Mouse (Mus musculus) cerebellum, adult 18-20 months (tissue): ENCODE results near the gene Hdgfl3.

Experiments used
- DNase-seq, 2 experiments: peaks; one replicate each; pipeline ENCODE4 v3.0.0; 2021

Hdgfl3 gene

DNA sequence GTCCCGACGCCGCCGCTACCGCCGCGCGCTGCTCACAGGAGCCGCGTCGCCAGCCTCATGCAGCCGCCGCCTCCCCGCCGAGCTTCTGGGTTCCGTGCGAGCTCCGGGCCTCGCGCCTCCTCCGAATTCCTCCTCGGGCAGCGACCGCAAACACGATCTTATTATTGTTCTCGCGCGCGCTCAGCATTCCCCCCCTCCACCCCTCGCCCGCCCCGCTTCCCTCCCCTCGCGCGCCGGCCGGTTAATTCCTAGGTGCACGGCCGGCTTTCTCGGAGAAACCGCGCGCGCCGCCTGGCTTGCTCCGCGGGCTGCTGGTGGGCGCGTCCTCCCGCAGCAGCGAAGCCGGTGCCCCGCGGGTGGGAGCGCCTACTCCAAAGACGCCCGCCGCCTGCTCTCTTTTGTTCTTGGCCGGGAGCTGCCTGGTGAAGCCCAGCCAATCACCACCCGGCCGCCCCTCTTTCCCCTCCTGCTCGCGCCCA is at the start of gene Hdgfl3:
TSS of gene Hdgfl3 (minus strand) at position 207 of the 479 bp plus-strand sequence.
- peak; percentile 84 for DNase-seq

DNA sequence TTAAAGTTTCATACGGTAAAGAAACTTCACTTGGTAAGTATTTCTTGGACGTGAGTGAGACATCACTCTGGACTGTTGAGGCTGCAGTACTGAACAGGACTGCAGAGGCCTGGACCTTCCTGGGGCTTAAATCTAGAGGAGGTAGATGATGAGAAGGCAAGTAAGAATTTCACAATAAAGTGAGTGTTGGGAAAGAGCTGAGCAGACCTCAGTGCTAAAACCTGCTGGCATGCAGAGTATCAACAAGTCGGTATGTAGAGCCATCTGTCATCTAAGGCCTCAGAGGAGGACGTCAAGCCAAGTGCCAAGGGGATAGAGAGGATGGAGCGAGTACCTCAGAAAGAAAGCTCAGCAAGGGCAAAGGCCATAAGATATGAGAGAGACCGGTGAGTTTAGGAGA is 49.4 kb upstream of the Hdgfl3 start:
- no peak for DNase-seq

DNA sequence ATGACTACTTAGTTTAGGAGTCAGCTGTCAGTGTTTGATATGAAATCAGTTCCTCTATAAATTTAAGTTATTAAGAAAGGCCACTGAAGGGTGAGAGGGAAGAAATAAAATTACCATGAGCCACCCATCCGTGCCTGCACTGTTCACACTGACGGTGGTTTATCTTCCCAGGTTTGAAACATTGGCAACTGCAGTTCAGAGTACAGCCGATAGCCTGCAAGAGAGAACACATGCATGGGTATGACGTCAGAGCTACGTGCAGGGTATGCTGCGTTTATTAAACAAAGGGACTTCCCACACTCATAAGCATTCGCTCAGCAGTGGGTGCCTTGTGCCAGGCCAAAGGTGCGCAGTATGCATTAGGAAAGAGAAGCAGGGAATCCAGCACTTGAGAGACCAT is 44.0 kb upstream of the Hdgfl3 start:
- DNase-seq, result no peak

DNA sequence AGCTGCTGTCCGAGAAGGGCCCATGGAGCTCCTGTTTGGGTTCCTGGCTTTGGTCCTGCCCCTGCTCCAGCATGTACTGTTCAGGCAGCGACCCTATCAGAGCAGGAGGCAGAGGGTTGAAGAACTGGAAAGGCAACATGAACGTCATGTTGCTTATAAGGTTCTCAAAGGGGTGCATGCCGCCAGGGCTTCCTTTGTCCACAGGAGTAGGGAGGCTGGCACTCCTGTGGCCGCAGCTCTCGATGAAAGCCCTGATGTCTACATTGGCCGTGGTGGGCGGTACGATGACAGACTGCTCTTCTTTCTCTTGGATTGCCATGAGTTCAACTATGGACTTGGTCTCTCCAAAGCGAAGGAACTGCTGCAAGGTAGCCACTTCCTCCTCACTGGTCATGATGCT is 40.3 kb upstream of the Hdgfl3 start:
- no peak for DNase-seq

DNA sequence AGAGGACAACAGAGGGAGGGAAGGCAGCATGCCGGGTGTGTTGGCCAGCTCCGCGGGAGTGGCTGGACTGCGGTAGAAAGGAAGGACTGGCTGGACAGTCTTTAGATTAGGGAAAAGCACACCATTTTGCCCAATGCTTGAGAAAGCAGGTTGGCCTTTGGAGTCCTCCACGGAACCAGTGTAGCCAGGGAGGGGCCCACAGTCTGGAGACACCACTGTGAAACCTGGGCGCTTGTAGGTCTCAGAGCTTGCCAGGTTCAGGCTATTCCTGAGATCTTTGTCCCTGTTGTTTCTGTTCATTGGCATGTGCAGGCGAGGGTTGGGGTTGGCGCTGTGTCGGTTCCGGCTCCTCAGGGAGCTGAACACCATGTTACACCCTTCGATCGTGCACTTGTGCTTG is 39.7 kb upstream of the Hdgfl3 start:
- DNase-seq, result no peak

DNA sequence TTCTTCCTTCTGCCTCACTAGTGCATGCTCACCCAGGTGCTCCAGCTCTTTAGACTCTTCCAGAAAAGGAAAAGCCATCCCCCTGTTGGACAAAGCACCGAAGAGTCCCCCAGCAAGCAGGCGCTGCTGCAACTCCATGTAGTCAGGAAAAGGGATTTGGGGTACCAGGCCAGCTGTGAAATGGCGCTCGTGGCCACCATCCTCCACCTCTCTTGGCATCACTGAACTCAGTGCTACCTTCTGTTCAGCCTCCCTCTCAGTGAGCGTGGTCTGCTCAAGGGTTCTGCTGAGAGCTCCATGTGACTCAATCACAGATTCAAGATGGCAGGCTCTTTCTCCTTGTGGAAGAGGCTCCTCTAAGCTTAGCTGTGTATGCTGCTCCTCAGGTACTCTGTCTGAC is 39.1 kb upstream of the Hdgfl3 start:
- no peak for DNase-seq

DNA sequence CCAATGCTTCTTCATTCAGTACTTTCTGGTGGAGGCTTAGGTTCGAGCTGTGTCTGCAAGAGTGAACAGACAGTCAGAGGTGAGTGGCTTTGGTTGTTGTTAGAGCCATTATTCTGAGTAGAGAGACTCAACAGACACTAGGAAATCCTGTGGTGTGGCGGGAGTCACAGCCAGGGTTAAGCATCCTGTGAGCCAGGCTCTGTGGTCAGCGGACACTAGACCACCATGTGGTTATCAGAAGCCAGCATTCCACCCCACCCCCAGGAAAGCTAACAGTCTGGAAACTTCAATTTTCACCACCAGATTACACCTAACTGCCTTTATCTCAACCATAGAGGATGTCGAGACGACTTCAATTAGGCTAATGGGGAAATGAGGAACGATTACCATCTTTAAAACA is 34.7 kb upstream of the Hdgfl3 start:
- no peak for DNase-seq

DNA sequence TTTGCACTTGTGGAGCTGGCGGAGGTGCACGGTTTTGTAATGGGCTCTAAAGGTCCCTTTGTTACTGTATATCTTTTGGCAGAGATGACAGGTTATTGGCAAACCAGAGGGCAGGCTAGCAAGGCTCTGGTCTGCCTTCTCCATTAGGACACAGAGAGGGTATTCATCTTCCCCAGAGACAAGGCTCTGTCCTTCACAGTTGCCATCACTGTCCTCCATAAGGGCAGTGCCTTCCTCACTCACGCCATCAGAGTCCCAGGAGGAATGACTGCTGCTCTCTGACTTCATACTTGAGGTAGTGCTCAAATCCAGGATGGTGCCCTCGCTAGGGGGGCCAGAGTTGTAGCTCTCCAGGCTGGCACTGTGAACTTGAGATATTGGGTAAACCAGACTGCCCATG is 34.2 kb upstream of the Hdgfl3 start:
- no peak for DNase-seq

DNA sequence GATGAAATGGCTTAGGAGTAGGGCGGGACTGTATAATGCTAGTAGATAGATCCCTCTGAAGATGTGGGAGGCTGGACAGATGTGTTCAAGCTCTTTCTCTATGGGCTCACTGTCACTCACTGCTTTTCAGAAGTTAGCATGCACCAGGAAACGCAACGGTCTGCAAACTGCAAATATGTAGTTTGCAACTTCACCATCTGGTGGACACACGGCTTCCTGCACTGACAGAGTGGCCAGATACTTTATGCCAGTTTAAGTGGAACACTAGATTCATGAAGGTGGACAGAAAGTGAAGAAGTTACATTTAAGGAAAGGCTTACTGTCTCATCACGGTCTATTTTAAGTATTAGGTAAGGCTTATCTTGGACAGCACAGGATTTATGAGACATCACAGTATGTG is 31.9 kb upstream of the Hdgfl3 start:
- no peak for DNase-seq

DNA sequence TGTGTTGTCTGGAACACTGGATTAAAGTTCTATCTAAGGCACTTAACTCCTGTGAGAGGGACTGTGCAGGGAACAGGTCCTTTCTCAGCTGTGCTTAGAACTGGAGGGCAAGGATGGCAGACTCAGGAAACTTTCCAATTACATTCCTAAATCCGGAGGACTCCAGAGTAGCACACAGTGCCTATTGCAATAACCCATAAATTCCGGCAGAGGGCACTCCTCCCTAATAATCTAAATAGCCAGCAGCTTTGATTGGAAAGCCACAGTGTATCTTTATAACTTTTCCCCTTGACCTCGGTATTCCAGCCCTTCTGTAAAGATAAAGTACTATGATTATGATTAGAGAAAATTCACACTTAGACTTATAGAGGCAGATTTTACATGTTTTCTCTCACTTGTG is 25.4 kb upstream of the Hdgfl3 start:
- peak; percentile 31 to 34 for DNase-seq

DNA sequence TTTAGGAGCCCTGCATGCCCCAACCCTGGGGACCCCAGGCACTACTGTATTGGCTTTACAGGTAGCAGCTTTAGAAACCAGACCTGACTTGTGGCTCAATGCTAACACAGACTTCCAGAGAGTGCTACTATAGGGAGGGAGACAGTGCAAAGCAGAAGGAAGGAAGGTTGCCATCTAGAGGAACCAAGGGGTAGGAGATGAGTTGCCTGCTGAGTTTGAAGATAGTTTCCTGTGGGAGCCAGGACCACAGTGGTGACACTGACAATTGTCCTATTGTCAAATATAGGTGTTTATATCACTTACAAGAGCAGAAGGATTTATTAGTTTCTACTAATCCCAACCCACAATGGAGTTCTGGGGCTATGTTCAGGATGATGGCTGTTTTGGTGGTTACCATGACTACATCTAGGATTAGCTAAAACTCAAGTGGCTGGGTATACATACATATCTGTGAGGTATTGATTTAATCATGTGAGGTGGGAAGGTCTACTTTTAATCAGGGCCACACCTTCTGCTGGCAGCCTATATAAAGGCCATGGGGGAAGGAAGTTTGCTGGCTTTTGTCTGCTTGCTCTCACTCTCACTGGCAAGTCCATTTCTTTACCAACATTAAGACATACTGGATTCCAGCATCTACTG is 20.1 kb upstream of the Hdgfl3 start:
- peak; percentile 12 to 34 for DNase-seq

DNA sequence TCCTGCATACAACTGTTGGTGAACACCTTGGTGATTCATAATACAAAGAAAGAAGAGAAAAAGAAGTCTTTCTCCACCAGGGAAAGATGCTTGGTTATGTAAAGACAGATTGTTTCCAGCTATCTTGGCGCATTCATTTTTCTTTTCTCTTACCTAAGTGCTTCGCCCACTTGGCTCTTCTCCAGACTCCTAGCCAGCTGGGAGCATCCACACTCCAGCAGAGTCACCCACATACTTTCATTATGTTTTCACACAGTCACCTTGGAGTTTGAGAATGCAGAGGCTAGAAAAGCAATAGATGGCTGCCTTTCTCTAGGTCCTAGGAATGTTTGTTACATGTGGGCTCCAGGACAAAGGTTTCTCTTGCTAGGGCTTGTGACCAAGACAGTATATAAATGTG is 16.2 kb upstream of the Hdgfl3 start:
- no peak for DNase-seq

DNA sequence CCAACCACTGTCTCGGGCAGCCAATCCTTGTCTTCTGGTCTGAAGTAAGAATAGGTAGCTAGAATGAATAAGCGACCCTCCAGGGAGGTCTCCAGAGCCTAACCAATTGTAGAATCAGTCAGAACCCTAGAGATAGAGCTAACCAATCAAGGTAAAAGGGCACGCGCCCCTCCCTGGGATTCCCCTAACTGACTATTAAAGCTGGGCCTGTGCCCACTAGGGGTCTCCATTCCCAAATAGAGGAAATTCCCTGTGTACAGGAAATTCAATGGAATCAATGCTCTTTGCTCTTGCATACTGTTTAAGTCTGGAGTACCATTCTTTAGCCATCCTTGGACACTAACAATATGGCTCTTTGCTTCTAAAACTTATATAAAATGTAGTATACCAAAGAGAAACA is 11.1 kb upstream of the Hdgfl3 start:
- no peak for DNase-seq

DNA sequence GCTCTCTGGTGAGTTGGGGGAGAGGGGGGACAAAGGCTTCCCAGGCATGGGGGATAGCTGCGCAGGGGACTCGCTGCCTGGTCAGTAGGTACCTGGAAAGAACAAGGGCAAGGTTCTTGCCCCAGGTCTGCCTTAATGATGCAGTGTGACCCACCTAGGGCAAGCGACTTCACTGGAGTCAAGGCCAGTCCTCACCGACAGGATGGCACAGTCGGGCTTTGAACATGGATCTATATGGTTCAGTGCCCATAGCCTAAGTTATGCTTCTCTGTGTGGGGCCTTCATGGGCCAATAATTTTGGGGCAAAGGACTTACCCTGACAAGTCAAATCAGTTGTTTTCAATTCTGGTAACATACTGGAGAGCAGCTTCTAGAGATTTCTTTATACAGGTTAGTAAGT is 533 bp upstream of the Hdgfl3 start:
- no peak for DNase-seq

DNA sequence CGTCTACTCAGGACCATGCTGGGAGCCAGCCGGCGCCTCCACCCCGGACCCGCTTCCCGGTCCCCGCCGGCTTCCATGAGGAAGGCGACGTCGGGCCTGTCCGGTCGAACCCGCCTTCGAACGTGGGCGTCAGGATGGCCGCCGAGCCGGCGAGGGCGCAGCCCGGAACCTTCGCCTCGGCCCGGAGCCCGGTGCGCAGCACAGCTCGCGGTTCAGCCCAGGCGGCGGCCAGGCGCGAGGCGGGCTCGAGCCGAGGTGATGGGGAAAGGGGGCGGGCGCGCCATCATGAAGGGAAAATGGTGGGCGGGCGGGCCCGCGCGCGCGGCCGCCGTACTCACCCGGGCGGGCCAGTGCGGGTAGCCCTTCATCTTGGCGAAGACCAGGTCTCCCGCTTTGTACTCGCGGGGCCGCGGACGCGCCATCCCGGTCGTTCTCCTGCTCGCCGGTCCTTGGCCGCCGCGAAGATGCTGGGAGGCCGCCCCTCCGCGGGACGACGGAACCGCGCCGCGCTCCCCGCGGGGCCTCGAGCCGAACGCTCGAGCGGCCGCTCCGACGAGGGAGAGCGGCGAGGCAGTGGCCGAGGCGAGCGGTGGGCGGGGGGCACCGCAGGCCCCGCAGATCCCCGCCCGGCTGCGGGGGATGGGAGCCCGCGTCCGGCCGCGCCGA is 539 bp downstream of the Hdgfl3 start:
- peak; percentile 63 to 77 for DNase-seq

DNA sequence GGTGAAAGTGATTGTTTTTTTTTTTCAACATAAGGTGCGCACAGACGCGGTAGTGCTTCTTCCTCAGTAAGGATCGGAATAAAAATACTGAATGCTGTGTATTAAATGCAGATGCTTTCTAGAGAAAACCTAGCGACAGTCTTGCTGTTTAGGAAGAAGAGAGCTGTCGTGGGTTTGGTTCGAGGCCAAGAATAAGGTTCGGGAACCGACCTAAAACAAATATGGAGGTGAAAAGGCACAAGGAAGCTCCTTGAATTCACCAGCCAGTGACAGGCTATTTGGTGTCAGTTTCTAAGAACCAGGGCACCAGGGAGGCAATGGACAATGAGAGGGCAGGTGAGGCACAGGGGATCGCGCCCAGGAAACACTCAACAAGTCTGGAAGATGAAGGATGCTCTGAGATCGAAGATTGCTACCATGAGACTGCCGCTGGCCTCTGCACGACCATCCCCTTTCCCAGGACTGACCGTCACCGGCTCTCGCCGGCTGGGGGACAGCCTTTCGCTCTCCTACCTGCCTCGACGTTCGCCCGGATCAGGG is 1.1 kb downstream of the Hdgfl3 start:
- peak in 1 of 2 experiments; percentile 21 for DNase-seq

DNA sequence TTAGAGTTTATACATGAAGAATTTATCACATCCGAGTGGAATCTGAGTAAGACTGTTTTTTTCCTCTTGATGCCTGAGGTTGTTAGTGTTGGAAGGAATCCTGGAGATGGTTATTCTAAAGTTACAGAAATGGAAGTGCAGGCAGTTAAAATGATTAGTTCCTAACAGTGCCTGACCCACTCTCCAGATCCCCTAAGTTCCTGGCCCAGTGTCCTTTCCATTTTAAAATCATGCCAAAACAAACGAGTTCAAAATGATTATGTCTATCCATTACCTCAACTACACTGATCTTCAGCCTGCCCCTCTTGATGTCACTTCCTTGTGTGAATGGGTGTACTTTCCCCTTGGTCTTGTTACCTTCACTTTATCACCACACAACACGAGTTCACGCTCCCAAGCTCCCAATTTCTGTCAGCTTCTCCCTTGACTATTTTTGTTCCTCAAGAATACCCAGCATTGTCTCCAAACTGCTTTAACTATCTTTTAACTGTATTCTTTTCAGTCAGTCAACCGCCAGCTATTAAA is 1.7 kb downstream of the Hdgfl3 start:
- DNase-seq, result no peak

DNA sequence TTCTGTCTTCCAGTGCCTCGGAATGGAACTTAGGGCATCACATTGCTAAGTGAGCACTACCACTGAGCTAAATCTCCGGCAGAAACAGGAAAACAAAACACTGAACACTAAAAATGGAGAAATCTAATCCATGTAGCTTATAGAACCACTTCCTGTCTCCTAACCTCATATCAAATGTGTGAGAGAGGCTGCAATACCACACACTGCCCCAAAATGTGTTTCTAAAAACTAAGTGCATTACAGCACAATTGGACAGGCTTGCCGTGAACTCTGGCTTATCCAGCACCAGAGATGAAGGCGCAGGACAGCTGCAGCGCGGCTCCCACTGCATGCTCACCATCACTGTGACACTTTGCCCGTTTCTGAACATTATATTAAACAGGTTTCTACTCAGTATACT is 5.3 kb downstream of the Hdgfl3 start:
- DNase-seq, result no peak

DNA sequence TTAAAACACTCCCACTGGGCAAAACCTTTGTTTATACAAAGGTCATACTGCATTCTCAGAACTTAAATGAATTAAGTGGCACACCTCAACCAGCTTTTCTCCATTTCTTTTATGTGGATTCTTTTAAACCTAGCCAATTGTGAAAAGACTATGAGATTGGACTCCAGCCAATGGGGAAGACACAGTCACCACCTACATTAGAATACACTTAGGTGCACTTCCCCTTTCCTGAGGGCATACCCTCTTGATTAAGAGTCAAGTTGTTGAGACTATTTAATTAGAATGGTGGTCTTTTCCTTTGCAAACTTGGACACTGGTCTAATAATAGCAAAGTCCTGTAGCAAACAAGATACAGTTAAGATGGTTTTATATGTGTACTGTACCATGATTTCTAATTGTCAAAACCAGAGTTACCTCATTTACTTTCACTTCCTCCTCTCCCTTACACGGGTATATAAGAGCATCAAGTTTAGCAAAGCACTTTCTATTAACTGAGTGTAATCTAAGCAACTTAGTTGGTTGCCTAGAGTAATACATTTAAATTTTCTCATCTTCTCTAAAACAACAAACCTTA is 12.8 kb downstream of the Hdgfl3 start:
- DNase-seq, result no peak

DNA sequence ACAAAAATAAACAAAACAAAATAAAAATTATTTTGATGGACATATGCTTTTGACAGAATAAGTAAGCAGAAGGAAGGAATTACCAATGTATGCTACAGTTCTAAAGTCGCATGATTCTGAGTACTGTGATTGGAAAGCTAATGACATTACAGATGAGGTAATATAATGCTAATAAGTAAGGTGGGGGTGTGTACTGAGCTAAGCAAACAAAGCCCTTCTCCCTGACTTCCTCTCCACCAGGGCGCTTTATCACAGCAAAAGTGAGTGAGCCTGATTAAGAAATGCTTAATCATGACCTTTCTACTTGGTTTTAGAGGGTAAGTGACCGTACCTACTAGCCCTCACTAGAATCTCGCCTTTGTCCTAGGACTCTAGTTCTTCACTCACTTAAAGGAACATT is 14.0 kb downstream of the Hdgfl3 start:
- DNase-seq, result no peak

DNA sequence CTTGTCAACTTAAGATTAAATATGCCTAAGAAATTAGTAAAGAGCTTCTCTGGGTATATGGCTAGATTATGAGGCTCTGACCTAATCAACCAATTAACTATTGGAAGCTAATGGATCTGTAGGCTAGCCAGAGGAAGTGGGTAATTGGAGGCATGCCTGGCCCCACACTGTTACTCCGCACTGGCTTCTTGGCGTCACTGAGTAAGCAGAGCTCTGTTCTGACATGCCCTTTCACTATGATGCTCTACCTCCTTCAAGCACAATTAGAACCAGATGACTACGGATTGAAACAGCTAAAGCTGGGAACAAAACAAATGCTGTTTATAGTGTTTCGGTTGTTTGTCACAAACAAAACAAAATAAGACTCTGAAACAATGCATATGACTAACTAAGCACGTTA is 16.0 kb downstream of the Hdgfl3 start:
- peak; percentile 26 to 37 for DNase-seq

DNA sequence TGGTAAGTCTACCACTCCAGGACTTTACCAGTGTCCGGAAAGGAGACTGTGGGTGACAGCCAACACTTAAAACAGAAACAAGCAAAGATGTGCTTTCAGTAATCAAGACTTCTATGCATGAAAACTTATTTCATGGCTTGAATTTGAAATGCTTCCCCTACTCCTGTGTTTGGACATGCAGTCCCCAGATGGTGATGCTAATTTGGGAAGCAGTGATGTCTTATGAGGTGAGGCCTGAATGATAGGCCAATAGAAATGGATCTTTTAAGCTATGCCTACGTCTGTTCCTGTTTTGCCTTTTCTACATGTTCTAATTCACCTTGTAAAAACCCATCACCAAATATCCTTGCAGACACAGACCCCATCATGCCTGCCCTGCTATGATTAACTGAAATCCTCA is 29.3 kb downstream of the Hdgfl3 start:
- DNase-seq, result no peak

DNA sequence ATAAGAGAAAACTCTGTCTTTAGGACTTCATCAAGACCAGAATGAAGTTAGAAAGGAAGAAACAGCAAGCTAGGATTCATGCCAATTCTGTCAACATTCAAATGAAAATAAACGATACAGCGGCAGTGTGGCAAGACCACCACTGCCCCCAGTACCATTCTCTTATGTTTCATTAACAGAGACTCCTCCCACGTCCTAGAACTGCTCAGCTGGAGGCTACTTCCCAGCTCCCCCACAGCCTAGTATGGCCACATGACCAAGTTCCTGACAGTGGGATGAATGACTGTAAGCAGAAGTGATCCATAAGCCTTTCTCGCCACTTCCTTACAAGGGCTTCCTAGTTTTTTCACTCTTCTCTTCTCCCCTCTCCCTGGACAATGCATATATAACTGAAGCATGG is 30.2 kb downstream of the Hdgfl3 start:
- DNase-seq, result no peak

DNA sequence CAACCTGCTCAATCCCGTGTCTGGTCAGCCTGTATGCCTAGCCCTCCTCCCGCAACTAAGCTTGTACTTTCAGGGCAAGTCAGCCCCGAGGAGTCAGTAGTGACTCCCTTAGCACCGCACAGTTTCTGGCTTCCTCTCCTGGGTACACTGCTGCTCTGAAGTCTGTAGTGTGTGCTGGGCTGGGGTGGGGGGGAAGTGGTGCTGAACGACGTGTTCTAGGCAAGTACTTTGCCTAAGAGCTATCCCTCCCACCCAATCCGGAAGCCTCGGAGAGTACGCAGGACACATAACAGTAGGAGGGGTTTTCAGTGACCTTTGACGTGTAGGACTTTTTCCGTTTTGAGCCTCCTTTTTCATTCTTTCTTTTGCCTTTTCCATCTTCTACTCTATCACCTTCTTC is 34.9 kb downstream of the Hdgfl3 start:
- no peak for DNase-seq
